Mouse (Mus musculus) liver, embryonic 14.5 days (tissue): ENCODE results near the gene Olfr1444.

Experiments used
- CTCF ChIP-seq: IDR thresholded peaks from 2 replicates; pipeline ENCODE4 v1.5.1; 2016; ENCODE audit warnings: antibody characterized with exemption, low read depth, control low read depth
- EP300 ChIP-seq: IDR thresholded peaks from 2 replicates; pipeline ENCODE4 v1.6.1; 2016; ENCODE audit warnings: antibody characterized with exemption, low read depth

DNA sequence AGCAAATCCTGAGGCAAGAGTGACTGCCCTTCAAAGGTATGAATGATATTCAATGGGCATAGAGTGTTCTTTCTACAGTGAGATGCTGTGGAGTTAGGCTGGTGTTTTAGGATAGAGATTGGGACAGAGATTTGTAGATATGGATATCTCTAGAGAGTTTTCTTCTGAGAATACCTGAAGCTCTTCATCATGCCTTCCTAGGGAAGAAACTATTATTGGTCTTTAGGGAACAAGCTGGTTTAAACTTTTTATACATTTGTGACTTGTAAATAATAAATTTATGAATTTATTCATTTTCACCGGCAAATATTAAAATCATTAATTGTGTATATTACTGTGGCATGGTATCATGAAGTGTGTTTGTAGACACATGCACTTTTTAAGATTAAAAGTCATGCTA, 46.6 kb downstream of the Olfr1444 start, which contains the start of gene Olfr1447:
- TF ChIP-seq EP300, result no peak
- no peak for TF ChIP-seq CTCF
